Mouse (Mus musculus) testis, adult 2 months (tissue): ENCODE data around the gene Ppm1l.

Experiments
- CTCF ChIP-seq: fragments of 200-500 bp; IDR thresholded peaks from 2 replicates; pipeline ENCODE4 v1.5.1; 2012; ENCODE audit warnings: low read depth, mild to moderate bottlenecking, inconsistent platforms, low read length, moderate library complexity; ENCODE audit not compliant: control insufficient read depth, insufficient read depth, insufficient replicate concordance
- POLR2A ChIP-seq: fragments of 200-500 bp; IDR thresholded peaks from 2 replicates; pipeline ENCODE4 v1.6.1; 2012; ENCODE audit warnings: low read depth, mild to moderate bottlenecking, inconsistent platforms, low read length, moderate library complexity; ENCODE audit not compliant: control insufficient read depth

GRCm38 (mm10) chr3:69364151-69364550 lies 47.5 kb downstream of the Ppm1l start:
- TF ChIP-seq CTCF: no peak
- no peak for TF ChIP-seq POLR2A
